Mouse (Mus musculus): ENCODE results near the gene Cux1. TPM values are rescaled to one million over a fixed set of nuclear protein-coding genes. Genes with fewer than 3 reads are reported as not detected.

Cux1 gene
- polyA plus RNA-seq, 1 experiment = 39.7 TPM

GRCm38 (mm10) chr5:136588471-136588870 is 21.2 kb upstream of the Cux1 start:
- Histone ChIP-seq H3K9me3 (peaks cover 3% of the 10 kb centered on the region; the same call in 1 of the 2 replicates), H3K36me3 (replicated peaks; ENCODE audit: low read length) (no peaks in the 10 kb centered on the region), H3K4me3 (replicated peaks) (no peak overlapping the region), H3K27me3 (replicated peaks) (peaks cover 31% of the 10 kb centered on the region), H3K4me1 (peaks cover 4% of the 10 kb centered on the region; the same call in 1 of the 2 replicates)
- TF ChIP-seq GATA1 (IDR thresholded peaks at IDR 0.05; ENCODE audit: borderline replicate concordance, low read length) (no peak), FLI1 (IDR thresholded peaks at IDR 0.05; ENCODE audit: low read length) (no peak)

DNA sequence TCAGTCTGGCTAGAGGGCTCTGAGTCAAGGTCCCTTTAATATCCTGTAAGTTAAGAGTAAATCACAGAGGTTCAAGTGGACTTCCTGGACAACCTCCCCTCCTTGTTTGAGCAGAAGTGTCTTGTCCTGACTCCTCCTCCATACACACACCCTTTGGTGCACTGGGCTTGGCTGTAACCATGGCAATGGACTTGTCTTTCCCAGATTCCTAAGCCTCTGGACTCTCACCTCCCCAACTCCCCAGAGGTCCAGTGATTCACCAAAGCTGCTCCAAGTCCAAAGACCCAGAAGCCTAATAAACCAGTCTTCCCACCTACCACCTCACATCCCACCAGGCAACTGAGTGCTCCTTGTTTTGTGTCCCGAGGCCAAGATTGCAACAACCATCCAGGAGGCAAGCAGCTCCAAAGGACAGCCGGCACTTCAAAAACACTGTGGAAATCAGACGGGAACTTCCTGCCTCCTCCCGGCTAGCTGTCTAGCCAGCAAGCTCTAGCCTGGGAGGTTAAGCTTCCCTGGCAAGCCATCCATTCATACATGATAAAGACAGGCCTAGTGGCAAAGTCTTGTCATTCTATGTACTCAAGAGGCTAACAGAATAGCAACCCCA is 17.5 kb upstream of the Cux1 start:
- Histone ChIP-seq H3K27me3 (replicated peaks) (peaks cover 52% of the 10 kb centered on the region), H3K4me3 (replicated peaks) (no peak overlapping the region), H3K36me3 (replicated peaks; ENCODE audit: low read length) (no peaks in the 10 kb centered on the region), H3K4me1 (peaks cover 17% of the 10 kb centered on the region), H3K9me3 (peaks cover 10% of the 10 kb centered on the region)
- TF ChIP-seq FLI1 (IDR thresholded peaks at IDR 0.05; ENCODE audit: low read length) = no peak
- no peak for TF ChIP-seq GATA1 (IDR thresholded peaks at IDR 0.05; ENCODE audit: borderline replicate concordance, low read length)

DNA sequence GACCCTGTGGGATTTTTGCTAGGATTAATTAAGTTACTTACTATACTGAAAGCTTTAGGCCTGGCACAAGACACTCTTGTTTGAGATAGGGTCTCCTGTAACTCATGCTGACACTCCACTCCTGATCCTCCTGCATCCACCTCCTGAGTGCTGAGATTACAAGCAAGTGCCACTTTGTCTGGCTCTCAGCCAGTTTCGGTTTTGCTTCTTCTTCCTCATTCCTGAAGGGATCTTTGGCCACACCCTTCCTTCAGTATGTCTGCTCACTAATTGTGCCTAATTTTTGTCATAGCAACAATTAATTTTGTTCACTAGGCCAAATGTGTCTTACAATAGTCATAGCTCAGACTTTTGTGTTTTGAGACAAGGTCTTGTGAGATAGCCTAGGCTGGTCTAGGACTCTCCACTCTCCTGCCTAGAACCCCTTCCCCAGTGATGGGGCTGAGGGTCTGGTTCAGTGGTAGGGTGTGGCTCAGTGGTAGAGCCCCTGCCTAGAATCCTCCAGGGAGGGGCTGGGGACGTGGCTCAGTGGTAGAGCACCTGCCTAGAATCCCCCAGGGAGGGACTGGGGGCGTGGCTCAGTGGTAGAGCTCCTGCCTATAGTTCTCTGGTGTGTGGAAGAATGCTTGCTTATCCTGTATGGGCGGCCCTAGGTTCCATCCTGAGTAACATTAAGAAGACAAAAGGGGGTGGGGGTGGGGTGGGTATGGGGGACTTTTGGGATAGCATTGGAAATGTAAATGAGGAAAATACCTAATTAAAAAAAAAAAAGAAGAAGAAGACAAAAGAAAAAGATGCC is 16.6 kb upstream of the Cux1 start:
- no peaks in the 10 kb centered on the region for H3K36me3 ChIP-seq (replicated peaks; ENCODE audit: low read length)
- peaks cover 17% of the 10 kb centered on the region for H3K4me1 ChIP-seq
- peaks cover 58% of the 10 kb centered on the region for H3K27me3 ChIP-seq (replicated peaks)
- no peak for TF ChIP-seq FLI1 (IDR thresholded peaks at IDR 0.05; ENCODE audit: low read length)
- no peak for TF ChIP-seq GATA1 (IDR thresholded peaks at IDR 0.05; ENCODE audit: borderline replicate concordance, low read length)
- H3K4me3 ChIP-seq (replicated peaks) = no peak overlapping the region
- H3K9me3 ChIP-seq = peaks cover 10% of the 10 kb centered on the region

DNA sequence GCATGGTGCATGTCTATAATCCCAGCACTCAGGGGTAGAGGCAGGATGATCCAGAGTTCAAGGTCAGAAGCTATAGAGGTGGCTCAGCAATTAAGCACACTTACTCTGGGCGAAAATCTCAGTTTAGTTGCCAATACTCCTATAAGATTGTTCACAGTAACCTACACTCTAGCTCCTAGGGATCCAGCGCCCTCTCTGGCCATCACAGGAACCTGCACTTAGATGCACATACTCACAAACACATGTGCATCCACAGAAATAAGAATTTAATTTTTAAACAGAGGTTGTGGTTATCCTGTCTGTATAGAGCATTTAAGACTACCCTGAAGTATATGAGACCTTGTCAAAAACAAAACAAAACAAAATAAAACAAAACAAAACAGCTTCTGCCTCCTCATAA is 16.0 kb upstream of the Cux1 start:
- H3K4me3 ChIP-seq (replicated peaks) = no peak overlapping the region
- peaks cover 17% of the 10 kb centered on the region for H3K4me1 ChIP-seq
- H3K36me3 ChIP-seq (replicated peaks; ENCODE audit: low read length) = no peaks in the 10 kb centered on the region
- TF ChIP-seq GATA1 (IDR thresholded peaks at IDR 0.05; ENCODE audit: borderline replicate concordance, low read length) (no peak), FLI1 (IDR thresholded peaks at IDR 0.05; ENCODE audit: low read length) (no peak)
- H3K9me3 ChIP-seq = peaks cover 10% of the 10 kb centered on the region
- peaks cover 57% of the 10 kb centered on the region for H3K27me3 ChIP-seq (replicated peaks)

DNA sequence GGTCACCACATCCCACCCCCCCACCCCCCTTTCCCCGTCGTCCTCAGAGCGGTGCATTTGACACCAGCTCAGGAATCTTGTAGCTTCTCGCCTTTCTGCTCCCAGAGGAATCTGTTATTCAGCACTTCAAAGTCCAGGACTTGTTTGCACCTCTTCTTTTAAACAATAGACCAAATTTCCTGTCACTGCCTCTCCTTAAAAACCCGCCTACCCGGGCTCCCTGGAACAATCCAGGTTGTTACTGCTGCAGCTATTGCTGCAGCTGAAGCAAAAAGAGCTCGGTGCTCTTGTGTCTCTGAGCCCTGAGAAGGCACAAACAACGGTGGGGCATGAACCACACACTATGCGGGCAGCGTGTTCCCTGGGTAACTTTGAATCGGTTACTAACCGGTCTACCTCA is 14.9 kb upstream of the Cux1 start:
- TF ChIP-seq GATA1 (IDR thresholded peaks at IDR 0.05; ENCODE audit: borderline replicate concordance, low read length) = no peak
- Histone ChIP-seq H3K4me1 (peaks cover 20% of the 10 kb centered on the region), H3K27me3 (replicated peaks) (peaks cover 61% of the 10 kb centered on the region), H3K36me3 (replicated peaks; ENCODE audit: low read length) (no peaks in the 10 kb centered on the region), H3K4me3 (replicated peaks) (no peak overlapping the region), H3K9me3 (peaks cover 10% of the 10 kb centered on the region)

GRCm38 (mm10) chr5:136581625-136582024 is 14.3 kb upstream of the Cux1 start:
- H3K4me1 ChIP-seq = peaks cover 20% of the 10 kb centered on the region
- peaks cover 10% of the 10 kb centered on the region for H3K9me3 ChIP-seq
- TF ChIP-seq FLI1 (IDR thresholded peaks at IDR 0.05; ENCODE audit: low read length) (no peak), GATA1 (IDR thresholded peaks at IDR 0.05; ENCODE audit: borderline replicate concordance, low read length) (no peak)
- peak overlapping the region; percentile 33 for H3K4me3 ChIP-seq (replicated peaks)
- peaks cover 61% of the 10 kb centered on the region for H3K27me3 ChIP-seq (replicated peaks)
- no peaks in the 10 kb centered on the region for H3K36me3 ChIP-seq (replicated peaks; ENCODE audit: low read length)

- Histone ChIP-seq H3K27me3 (replicated peaks) (peaks cover 61% of the 10 kb centered on the region), H3K4me3 (replicated peaks) (peak overlapping the region; percentile 33), H3K4me1 (peaks cover 20% of the 10 kb centered on the region), H3K9me3 (peaks cover 10% of the 10 kb centered on the region), H3K36me3 (replicated peaks; ENCODE audit: low read length) (no peaks in the 10 kb centered on the region)
- TF ChIP-seq GATA1 (IDR thresholded peaks at IDR 0.05; ENCODE audit: borderline replicate concordance, low read length) (no peak), FLI1 (IDR thresholded peaks at IDR 0.05; ENCODE audit: low read length) (no peak)
Measured at GRCm38 (mm10) chr5:136581166-136581565, 13.9 kb upstream of the Cux1 start.

GRCm38 (mm10) chr5:136578201-136578600 is 10.9 kb upstream of the Cux1 start:
- Histone ChIP-seq H3K27me3 (replicated peaks) (peaks cover 68% of the 10 kb centered on the region), H3K4me3 (replicated peaks) (no peak overlapping the region), H3K4me1 (peaks cover 17% of the 10 kb centered on the region), H3K36me3 (replicated peaks; ENCODE audit: low read length) (no peaks in the 10 kb centered on the region), H3K9me3 (peaks cover 5% of the 10 kb centered on the region)
- no peak for TF ChIP-seq GATA1 (IDR thresholded peaks at IDR 0.05; ENCODE audit: borderline replicate concordance, low read length)
- TF ChIP-seq FLI1 (IDR thresholded peaks at IDR 0.05; ENCODE audit: low read length) = no peak

GRCm38 (mm10) chr5:136570171-136570570 is 2.9 kb upstream of the Cux1 start:
- Histone ChIP-seq H3K27me3 (replicated peaks) (peaks cover 18% of the 10 kb centered on the region), H3K4me1 (peaks cover 9% of the 10 kb centered on the region), H3K9me3 (no peaks in the 10 kb centered on the region), H3K4me3 (replicated peaks) (no peak overlapping the region), H3K36me3 (replicated peaks; ENCODE audit: low read length) (no peaks in the 10 kb centered on the region)
- TF ChIP-seq FLI1 (IDR thresholded peaks at IDR 0.05; ENCODE audit: low read length) = no peak
- no peak for TF ChIP-seq GATA1 (IDR thresholded peaks at IDR 0.05; ENCODE audit: borderline replicate concordance, low read length)

- H3K4me3 ChIP-seq (replicated peaks) = peak overlapping the region; percentile 98
- no peaks in the 10 kb centered on the region for H3K36me3 ChIP-seq (replicated peaks; ENCODE audit: low read length)
- TF ChIP-seq FLI1 (IDR thresholded peaks at IDR 0.05; ENCODE audit: low read length) (no peak), GATA1 (IDR thresholded peaks at IDR 0.05; ENCODE audit: borderline replicate concordance, low read length) (no peak)
- peaks cover 19% of the 10 kb centered on the region for H3K4me1 ChIP-seq
- H3K27me3 ChIP-seq (replicated peaks) = peaks cover 13% of the 10 kb centered on the region
- no peaks in the 10 kb centered on the region for H3K9me3 ChIP-seq
Measured at GRCm38 (mm10) chr5:136568776-136569175, 1.5 kb upstream of the Cux1 start.
